Mouse (Mus musculus): ENCODE measurements around the gene Gm10134.
"Not testable (repeated sequence)": the region's sequence is repeated elsewhere in the genome, so short reads cannot be mapped to it uniquely, and the experiment has no call there.

The Gm10134 gene

GRCm38 (mm10) chr2:28505795-28506194, at the start of gene Gm10134:
Gene Gm10134, plus strand, starts transcription at chr2:28506095.
- no peak for DNase-seq

GRCm38 (mm10) chr2:28456616-28457015, 49.3 kb upstream of the Gm10134 start:
- peak; percentile 84 to 87 for DNase-seq

- DNase-seq: peak; percentile 83 to 90
Observed at GRCm38 (mm10) chr2:28463919-28464318, 42.0 kb upstream of the Gm10134 start.

GRCm38 (mm10) chr2:28464919-28465318, 41.0 kb upstream of the Gm10134 start:
- no peak for DNase-seq

DNA sequence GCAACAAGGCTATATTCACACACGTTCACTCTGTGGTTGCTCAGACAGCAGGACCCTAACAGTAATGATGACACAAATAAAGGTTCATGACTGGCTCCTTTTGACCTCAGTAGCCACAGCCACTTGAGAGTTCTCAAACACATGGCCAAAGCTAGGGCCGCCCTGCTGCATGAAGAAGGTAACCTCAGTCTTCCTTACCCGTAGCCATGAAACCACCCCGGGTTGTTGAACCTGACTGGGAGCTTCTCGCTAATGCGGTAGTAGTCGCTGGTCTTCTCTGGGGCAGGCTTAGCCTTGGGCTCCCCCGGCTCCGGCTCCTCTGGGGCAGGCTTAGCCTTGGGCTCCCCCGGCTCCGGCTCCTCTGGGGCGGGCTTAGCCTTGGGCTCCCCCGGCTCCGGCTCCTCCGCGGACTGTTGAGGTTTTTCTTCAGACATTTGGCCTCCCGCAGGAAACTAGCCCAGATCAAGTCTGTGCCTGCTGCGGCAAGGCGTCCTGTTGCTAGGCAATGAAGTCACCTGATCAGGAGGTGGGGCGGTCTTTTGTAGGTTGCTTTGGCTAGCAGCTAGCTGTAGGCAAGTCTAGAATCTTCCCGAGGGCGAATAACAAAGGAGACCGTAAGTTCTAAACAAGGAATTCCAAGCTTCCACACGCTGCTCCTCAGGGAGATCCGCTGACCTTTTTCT, 39.9 kb upstream of the Gm10134 start, which contains the start of gene 1700007K13Rik:
1700007K13Rik (minus strand) TSS at position 497 of the 683 bp plus-strand sequence.
- DNase-seq: peak; percentile 78 to 82

DNA sequence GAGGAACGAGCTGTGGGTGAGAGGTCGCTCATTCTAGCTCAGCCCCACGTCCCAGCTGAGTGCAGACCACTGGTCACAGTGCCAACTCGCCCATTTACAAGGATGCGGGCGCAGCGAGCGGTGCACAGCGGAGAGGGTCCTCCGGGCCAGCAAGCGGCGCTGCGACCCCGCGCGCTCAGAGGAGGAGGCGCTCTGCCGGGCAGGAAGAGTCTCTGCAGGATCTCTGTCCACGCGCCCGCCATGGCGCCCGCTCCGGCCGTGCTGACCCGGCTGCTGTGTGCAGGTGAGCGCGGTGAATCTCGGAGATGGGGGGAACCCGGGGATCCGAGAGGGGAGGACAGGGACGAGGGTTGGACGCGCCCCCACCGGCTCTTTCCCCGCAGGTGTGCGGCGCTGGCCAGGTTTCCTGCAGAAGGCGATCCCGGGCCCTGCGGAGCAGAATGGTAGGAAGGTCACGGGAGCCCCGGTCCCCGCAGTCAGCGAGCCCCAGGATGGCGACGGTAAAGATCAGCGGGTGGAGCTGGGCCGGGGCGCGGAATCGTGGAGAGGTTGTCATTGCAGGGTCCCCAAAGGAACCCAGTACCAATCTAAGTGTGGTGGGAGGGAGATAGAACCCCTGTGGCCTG, 37.9 kb upstream of the Gm10134 start, which contains the start of gene Mrps2:
Mrps2 (plus strand) TSS at position 207 of the 626 bp plus-strand sequence.
- peak; percentile 92 to 93 for DNase-seq

DNA sequence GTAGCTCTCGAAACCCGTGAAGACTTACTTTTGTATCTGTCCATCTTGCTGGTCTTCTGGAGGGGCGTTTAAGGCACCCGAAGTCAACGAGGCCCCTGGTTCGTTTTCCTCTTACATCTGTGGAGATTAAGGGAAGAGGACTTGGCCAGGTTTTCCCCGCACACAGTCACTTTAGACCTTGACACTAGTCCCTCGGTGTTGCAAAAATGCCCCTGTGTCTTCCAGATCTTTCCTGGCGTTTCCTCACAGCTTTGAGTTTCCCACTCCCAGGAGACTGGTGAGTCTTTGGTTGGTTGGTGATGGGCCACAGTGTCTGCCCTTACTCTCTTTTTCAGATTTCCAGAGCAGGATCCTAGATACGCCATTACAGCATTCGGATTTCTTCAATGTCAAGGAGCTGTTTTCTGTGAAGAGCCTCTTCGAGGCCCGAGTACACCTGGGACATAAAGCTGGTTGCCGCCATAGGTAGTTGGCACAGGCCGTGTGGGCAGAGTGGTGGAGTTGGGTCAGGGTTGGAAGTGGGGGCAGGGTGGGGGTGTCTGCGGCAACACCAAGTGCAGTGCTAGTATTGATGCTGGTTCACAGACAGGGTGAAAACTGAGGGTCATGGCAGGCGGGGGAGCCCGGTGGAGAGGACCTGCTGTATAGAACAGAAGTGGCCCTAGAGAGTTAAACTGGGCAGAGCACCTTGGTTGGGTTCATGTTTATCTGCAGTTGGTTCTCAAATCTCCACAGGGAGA, 37.2 kb upstream of the Gm10134 start:
- DNase-seq: peak in 1 of 2 experiments; percentile 13

GRCm38 (mm10) chr2:28469461-28469860, 36.4 kb upstream of the Gm10134 start:
- DNase-seq: peak in 1 of 2 experiments; percentile 4

GRCm38 (mm10) chr2:28470591-28470990, 35.3 kb upstream of the Gm10134 start:
- DNase-seq: peak in 1 of 2 experiments; percentile 0

DNA sequence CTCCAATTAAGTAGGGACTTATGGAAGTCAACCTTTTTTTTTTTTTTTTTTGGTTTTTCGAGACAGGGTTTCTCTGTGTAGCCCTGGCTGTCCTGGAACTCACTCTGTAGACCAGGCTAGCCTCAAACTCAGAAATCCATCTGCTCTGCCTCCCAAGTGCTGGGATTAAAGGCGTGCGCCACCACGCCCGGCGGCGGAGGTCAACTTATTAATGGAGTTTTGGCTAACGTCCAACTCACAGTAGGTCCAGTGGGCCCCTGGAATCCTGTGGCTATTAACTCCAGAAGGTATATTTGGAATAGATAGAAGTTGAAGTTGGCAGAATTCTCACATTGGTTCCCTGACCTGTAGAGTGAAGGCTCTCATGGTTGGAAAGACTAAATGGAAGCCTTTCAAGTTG, 33.9 kb upstream of the Gm10134 start:
- DNase-seq: peak in 1 of 2 experiments; percentile 7

- not testable (repeated sequence) for DNase-seq
Observed at GRCm38 (mm10) chr2:28477993-28478392, 27.9 kb upstream of the Gm10134 start.

GRCm38 (mm10) chr2:28479208-28480204, 26.4 kb upstream of the Gm10134 start:
- DNase-seq: no peak

GRCm38 (mm10) chr2:28483861-28484260, 22.0 kb upstream of the Gm10134 start:
- no peak for DNase-seq

- DNase-seq: no peak
Observed at GRCm38 (mm10) chr2:28494521-28494920, 11.4 kb upstream of the Gm10134 start.

GRCm38 (mm10) chr2:28495207-28495756, 10.6 kb upstream of the Gm10134 start:
- peak; percentile 31 to 49 for DNase-seq

- peak in 1 of 2 experiments; percentile 1 for DNase-seq
Observed at GRCm38 (mm10) chr2:28495801-28496595, 9.9 kb upstream of the Gm10134 start.

GRCm38 (mm10) chr2:28496671-28497070, 9.2 kb upstream of the Gm10134 start, which contains the start of gene Gbgt1:
Gene Gbgt1, plus strand, starts transcription at chr2:28496891.
- peak in 1 of 2 experiments; percentile 5 for DNase-seq

GRCm38 (mm10) chr2:28497561-28497960, 8.3 kb upstream of the Gm10134 start:
- DNase-seq: peak in 1 of 2 experiments; percentile 0

GRCm38 (mm10) chr2:28498431-28498830, 7.5 kb upstream of the Gm10134 start:
- DNase-seq: peak in 1 of 2 experiments; percentile 1

- DNase-seq: no peak
Observed at GRCm38 (mm10) chr2:28502987-28503386, 2.9 kb upstream of the Gm10134 start.

DNA sequence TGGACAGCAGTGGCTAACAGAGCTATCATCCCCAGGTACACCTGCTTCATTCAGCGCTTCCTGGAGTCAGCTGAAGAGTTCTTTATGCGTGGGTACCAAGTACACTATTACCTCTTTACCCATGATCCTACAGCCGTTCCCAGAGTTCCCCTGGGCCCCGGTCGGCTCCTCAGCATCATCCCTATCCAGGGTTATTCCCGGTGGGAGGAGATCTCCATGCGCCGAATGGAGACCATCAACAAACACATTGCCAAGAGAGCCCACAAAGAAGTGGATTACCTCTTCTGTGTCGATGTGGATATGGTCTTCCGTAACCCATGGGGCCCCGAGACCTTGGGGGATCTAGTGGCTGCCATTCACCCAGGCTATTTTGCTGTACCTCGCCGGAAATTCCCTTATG, 1.2 kb upstream of the Gm10134 start:
- no peak for DNase-seq

Measured in cerebellum, postnatal 14 days (tissue).